Mouse (Mus musculus) ES-Bruce4 (cell line): ENCODE data around the gene Hdgf.

Experiments
- CTCF ChIP-seq: IDR thresholded peaks from one replicate; pipeline ENCODE4 v1.8.1; 2011; ENCODE audit warnings: low read depth, low read length
- POLR2A ChIP-seq: IDR thresholded peaks from one replicate; pipeline ENCODE4 v1.8.1; 2011; ENCODE audit warnings: low read length; ENCODE audit not compliant: insufficient read depth

GRCm38 (mm10) chr3:87884291-87884690 lies 21.8 kb upstream of the Hdgf start:
- no peak for TF ChIP-seq CTCF
- no peak for TF ChIP-seq POLR2A
